Mouse (Mus musculus) liver, embryonic 14.5 days (tissue): ENCODE data around the gene Lrrtm1.

Experiments used
- CTCF ChIP-seq: IDR thresholded peaks from 2 replicates; pipeline ENCODE4 v1.5.1; 2016; ENCODE audit warnings: antibody characterized with exemption, low read depth, control low read depth
- EP300 ChIP-seq: IDR thresholded peaks from 2 replicates; pipeline ENCODE4 v1.6.1; 2016; ENCODE audit warnings: antibody characterized with exemption, low read depth

GRCm38 (mm10) chr6:77209183-77209582, 33.3 kb upstream of the Lrrtm1 start:
- no peak for TF ChIP-seq CTCF
- no peak for TF ChIP-seq EP300
